Mouse (Mus musculus) ES-E14 (cell line): ENCODE data around the gene Ttll3. TPM values are rescaled to one million over a fixed set of nuclear protein-coding genes. Genes with fewer than 3 reads are reported as not detected.

Experiments
- DNase-seq: peaks from one replicate; pipeline ENCODE4 v3.0.0-alpha.2; 2013; ENCODE audit warnings: low read depth, low spot score
- H3K27ac ChIP-seq: 2 replicates; pipeline ENCODE4 v1.5.1; 2012; ENCODE audit warnings: low read depth, mild to moderate bottlenecking, low read length, moderate library complexity, mixed read lengths; ENCODE audit not compliant: poor library complexity, insufficient read depth, severe bottlenecking
- H3K36me3 ChIP-seq: 2 replicates; pipeline ENCODE4 v1.6.1; 2012; ENCODE audit warnings: mild to moderate bottlenecking, low read length, moderate library complexity, mixed read lengths; ENCODE audit not compliant: control insufficient read depth, poor library complexity, insufficient read depth, severe bottlenecking
- H3K4me1 ChIP-seq, 2 experiments: fragments of 150-350 bp in 1 of 2; sonication (generic) in 1 of 2; 2 replicates each; pipeline ENCODE4 v1.6.1; 2012; ENCODE audit warnings: low read length in 2 of 2, mild to moderate bottlenecking in 1 of 2, mixed read lengths in 1 of 2; ENCODE audit not compliant: control insufficient read depth in 2 of 2, insufficient read depth in 2 of 2, poor library complexity in 1 of 2
- H3K4me3 ChIP-seq, 2 experiments: fragments of 150-350 bp in 1 of 2; sonication (generic) in 1 of 2; 2 replicates each; pipeline ENCODE4 v1.5.1; 2012; ENCODE audit warnings: low read length in 2 of 2, low read depth in 1 of 2, mild to moderate bottlenecking in 1 of 2, mixed read lengths in 1 of 2; ENCODE audit not compliant: insufficient read depth in 1 of 2, poor library complexity in 1 of 2, severe bottlenecking in 1 of 2
- H3K9ac ChIP-seq: 2 replicates; pipeline ENCODE4 v1.6.1; 2012; ENCODE audit warnings: low read depth, mild to moderate bottlenecking, low read length, mixed read lengths; ENCODE audit not compliant: poor library complexity, insufficient read depth, severe bottlenecking
- H3K9me3 ChIP-seq: fragments of 150-350 bp; sonication (generic); 2 replicates; pipeline ENCODE4 v1.6.1; 2012; ENCODE audit warnings: low read depth, mild to moderate bottlenecking, low read length; ENCODE audit not compliant: control insufficient read depth, insufficient read depth
- CHD2 ChIP-seq: IDR thresholded peaks from 2 replicates; pipeline ENCODE4 v1.6.1; 2014; ENCODE audit warnings: mild to moderate bottlenecking, low read depth, low read length, inconsistent platforms
- HCFC1 ChIP-seq: IDR thresholded peaks from 2 replicates; pipeline ENCODE4 v1.6.1; 2012; ENCODE audit warnings: low read length, inconsistent platforms, borderline replicate concordance; ENCODE audit not compliant: insufficient read depth
- MAFK ChIP-seq: IDR thresholded peaks from 2 replicates; pipeline ENCODE4 v1.6.1; 2014; ENCODE audit warnings: mild to moderate bottlenecking, low read depth, low read length, inconsistent platforms; ENCODE audit not compliant: insufficient read depth
- ZC3H11A ChIP-seq: IDR thresholded peaks from 2 replicates; pipeline ENCODE4 v1.6.1; 2012; ENCODE audit warnings: low read depth, mild to moderate bottlenecking, inconsistent platforms, low read length, borderline replicate concordance
- ZNF384 ChIP-seq: IDR thresholded peaks from 2 replicates; pipeline ENCODE4 v1.6.1; 2012; ENCODE audit warnings: low read depth, low read length, inconsistent platforms
- in situ Hi-C, 2 experiments: fragments of 600-800 bp; cut with MboI; formaldehyde crosslinking; loops; one replicate each; pipeline ENCODE4 v1.15.1; 2025; ENCODE audit warnings: low sequenced_read_pairs in 2 of 2, inconsistent platforms in 1 of 2; ENCODE audit not compliant: unreplicated experiment in 2 of 2
- total RNA-seq: library from RNA; depleted of rRNA; stranded (reverse); fragments of 300-350 nt; gene quantifications from 2 replicates; pipeline ENCODE4 v1.2.3, GENCODE M21; 2012

Ttll3 gene
- total RNA-seq, 1 experiment = 5.3 TPM

GRCm38 (mm10) chr6:113379246-113379645 lies 9.8 kb upstream of the Ttll3 start:
- H3K4me1 ChIP-seq = peaks cover 3 to 4% of the 10 kb centered on the region in 2 experiments; a peak in 2 of 4 replicates
- no peak for DNase-seq
- H3K36me3 ChIP-seq = peaks cover 41% of the 10 kb centered on the region
- H3K9ac ChIP-seq = 0 out of 2 replicates have a peak overlapping the region, but pooled peaks have one; percentile 2
- H3K27ac ChIP-seq = no peak overlapping the region
- TF ChIP-seq ZNF384 (no peak), ZC3H11A (no peak), CHD2 (no peak), HCFC1 (no peak), MAFK (no peak)
- H3K4me3 ChIP-seq = peak overlapping the region; percentile 87 to 90
- in situ Hi-C loops = no loop called here
- no peaks in the 10 kb centered on the region for H3K9me3 ChIP-seq

- in situ Hi-C loops = no loop called here
- H3K36me3 ChIP-seq = peaks cover 46% of the 10 kb centered on the region
- no peak overlapping the region for H3K9ac ChIP-seq
Observed at GRCm38 (mm10) chr6:113380480-113380879, 8.6 kb upstream of the Ttll3 start.

GRCm38 (mm10) chr6:113384351-113384927 lies 4.6 kb upstream of the Ttll3 start:
- no peak overlapping the region for H3K9ac ChIP-seq
- H3K4me1 ChIP-seq = peaks cover 4 to 5% of the 10 kb centered on the region in 2 experiments; a peak in 3 of 4 replicates
- no peak overlapping the region for H3K4me3 ChIP-seq
- H3K36me3 ChIP-seq = peaks cover 66% of the 10 kb centered on the region
- TF ChIP-seq ZNF384 (no peak), ZC3H11A (no peak), MAFK (no peak), CHD2 (no peak), HCFC1 (no peak)
- no peak for DNase-seq
- no peak overlapping the region for H3K27ac ChIP-seq
- H3K9me3 ChIP-seq = no peaks in the 10 kb centered on the region
- in situ Hi-C loops = no loop called here

More at GRCm38 (mm10) chr6:113380480-113380879, 8.6 kb upstream of the Ttll3 start:
- peaks cover 3 to 4% of the 10 kb centered on the region in 2 experiments; a peak in 2 of 4 replicates for H3K4me1 ChIP-seq
- DNase-seq = no peak
- no peak overlapping the region for H3K27ac ChIP-seq
- TF ChIP-seq ZNF384 = no peak
- no peak for TF ChIP-seq CHD2
- no peak for TF ChIP-seq MAFK
- no peak for TF ChIP-seq HCFC1
- no peak for TF ChIP-seq ZC3H11A
- no peak overlapping the region for H3K4me3 ChIP-seq
- no peaks in the 10 kb centered on the region for H3K9me3 ChIP-seq

GRCm38 (mm10) chr6:113385160-113385714 lies 3.8 kb upstream of the Ttll3 start:
- peaks cover 70% of the 10 kb centered on the region for H3K36me3 ChIP-seq
- in situ Hi-C loops = no loop called here
- no peak for DNase-seq
- H3K4me1 ChIP-seq = peaks cover 2 to 4% of the 10 kb centered on the region in 2 experiments; a peak in 2 of 4 replicates
- TF ChIP-seq ZNF384 (no peak), CHD2 (no peak), MAFK (no peak), HCFC1 (no peak)
- H3K27ac ChIP-seq = no peak overlapping the region
- H3K9me3 ChIP-seq = no peaks in the 10 kb centered on the region
- no peak overlapping the region for H3K4me3 ChIP-seq
- no peak overlapping the region for H3K9ac ChIP-seq
